Mouse (Mus musculus): Measurements from ENCODE around the gene Prkag2. TPM values are rescaled to one million over a fixed set of nuclear protein-coding genes. Genes with fewer than 3 reads are reported as not detected.

The Prkag2 gene
- polyA plus RNA-seq, 1 experiment from 2014 or later: 38.3 TPM

GRCm38 (mm10) chr5:25075623-25076022 is 24.8 kb downstream of the Prkag2 start:
- Histone ChIP-seq H3K4me1 (replicated peaks; ENCODE audit: control insufficient read depth, insufficient read depth, low read length) (no peaks in the 10 kb centered on the region), H3K27me3 (replicated peaks; ENCODE audit: control insufficient read depth, insufficient read depth, low read length) (no peaks in the 10 kb centered on the region), H3K27ac (ENCODE audit: low read depth, low read length) (no peak overlapping the region), H3K36me3 (ENCODE audit: control insufficient read depth, insufficient read depth) (no peaks in the 10 kb centered on the region), H3K4me3 (ENCODE audit: low read depth, low read length) (no peak overlapping the region), H3K9ac (ENCODE audit: low read depth, low read length) (no peak overlapping the region), H3K9me3 (ENCODE audit: control insufficient read depth) (no peaks in the 10 kb centered on the region), H3K4me2 (replicated peaks; ENCODE audit: low read depth) (no peak overlapping the region)
- no peak for ATAC-seq
- WGBS: 85% methylated on average over 4 of the region's 4 CpGs
- TF ChIP-seq CTCF (IDR thresholded peaks at IDR 0.05; ENCODE audit: low read depth): no peak

GRCm38 (mm10) chr5:25069815-25070214 is 30.6 kb downstream of the Prkag2 start:
- no peak overlapping the region for H3K4me3 ChIP-seq (ENCODE audit: low read depth, low read length)
- no peaks in the 10 kb centered on the region for H3K36me3 ChIP-seq (ENCODE audit: control insufficient read depth, insufficient read depth)
- no peak overlapping the region for H3K4me2 ChIP-seq (replicated peaks; ENCODE audit: low read depth)
- H3K27ac ChIP-seq (ENCODE audit: low read depth, low read length): no peak overlapping the region
- H3K27me3 ChIP-seq (replicated peaks; ENCODE audit: control insufficient read depth, insufficient read depth, low read length): no peaks in the 10 kb centered on the region
- 71% methylated on average over 5 of the region's 5 CpGs for WGBS
- no peak for TF ChIP-seq CTCF (IDR thresholded peaks at IDR 0.05; ENCODE audit: low read depth)
- H3K9me3 ChIP-seq (ENCODE audit: control insufficient read depth): no peaks in the 10 kb centered on the region
- no peak overlapping the region for H3K9ac ChIP-seq (ENCODE audit: low read depth, low read length)
- peaks cover 5% of the 10 kb centered on the region; the same call in 1 of the 2 replicates for H3K4me1 ChIP-seq (replicated peaks; ENCODE audit: control insufficient read depth, insufficient read depth, low read length)
- no peak for ATAC-seq

- no peak overlapping the region for H3K4me2 ChIP-seq (replicated peaks; ENCODE audit: low read depth)
- H3K36me3 ChIP-seq (ENCODE audit: control insufficient read depth, insufficient read depth): no peaks in the 10 kb centered on the region
- no peak overlapping the region for H3K9ac ChIP-seq (ENCODE audit: low read depth, low read length)
- H3K27me3 ChIP-seq (replicated peaks; ENCODE audit: control insufficient read depth, insufficient read depth, low read length): no peaks in the 10 kb centered on the region
- H3K4me3 ChIP-seq (ENCODE audit: low read depth, low read length): no peak overlapping the region
- peaks cover 5% of the 10 kb centered on the region; the same call in 1 of the 2 replicates for H3K4me1 ChIP-seq (replicated peaks; ENCODE audit: control insufficient read depth, insufficient read depth, low read length)
- no peak for TF ChIP-seq CTCF (IDR thresholded peaks at IDR 0.05; ENCODE audit: low read depth)
- no peak for ATAC-seq
- no peak overlapping the region for H3K27ac ChIP-seq (ENCODE audit: low read depth, low read length)
- no peaks in the 10 kb centered on the region for H3K9me3 ChIP-seq (ENCODE audit: control insufficient read depth)
- WGBS: 37% methylated on average over 6 of the region's 6 CpGs
Measured at GRCm38 (mm10) chr5:25067122-25067521, 33.3 kb downstream of the Prkag2 start.

GRCm38 (mm10) chr5:25064270-25065232 is 35.9 kb downstream of the Prkag2 start:
- Histone ChIP-seq H3K27ac (ENCODE audit: low read depth, low read length) (no peak overlapping the region), H3K36me3 (ENCODE audit: control insufficient read depth, insufficient read depth) (no peaks in the 10 kb centered on the region), H3K4me1 (replicated peaks; ENCODE audit: control insufficient read depth, insufficient read depth, low read length) (peaks cover 5% of the 10 kb centered on the region; the same call in 1 of the 2 replicates), H3K4me3 (ENCODE audit: low read depth, low read length) (no peak overlapping the region), H3K27me3 (replicated peaks; ENCODE audit: control insufficient read depth, insufficient read depth, low read length) (no peaks in the 10 kb centered on the region), H3K9me3 (ENCODE audit: control insufficient read depth) (no peaks in the 10 kb centered on the region), H3K4me2 (replicated peaks; ENCODE audit: low read depth) (no peak overlapping the region), H3K9ac (ENCODE audit: low read depth, low read length) (no peak overlapping the region)
- 61% methylated on average over 8 of the region's 8 CpGs for WGBS
- no peak for TF ChIP-seq CTCF (IDR thresholded peaks at IDR 0.05; ENCODE audit: low read depth)
- ATAC-seq: peak; percentile 55

- H3K4me2 ChIP-seq (replicated peaks; ENCODE audit: low read depth): no peak overlapping the region
- WGBS: 41% methylated on average over 17 of the region's 17 CpGs
- no peak overlapping the region for H3K4me3 ChIP-seq (ENCODE audit: low read depth, low read length)
- no peak overlapping the region for H3K27ac ChIP-seq (ENCODE audit: low read depth, low read length)
- H3K27me3 ChIP-seq (replicated peaks; ENCODE audit: control insufficient read depth, insufficient read depth, low read length): no peaks in the 10 kb centered on the region
- H3K4me1 ChIP-seq (replicated peaks; ENCODE audit: control insufficient read depth, insufficient read depth, low read length): peaks cover 5% of the 10 kb centered on the region; the same call in 1 of the 2 replicates
- no peaks in the 10 kb centered on the region for H3K9me3 ChIP-seq (ENCODE audit: control insufficient read depth)
- H3K36me3 ChIP-seq (ENCODE audit: control insufficient read depth, insufficient read depth): no peaks in the 10 kb centered on the region
- no peak overlapping the region for H3K9ac ChIP-seq (ENCODE audit: low read depth, low read length)
- ATAC-seq: no peak
- TF ChIP-seq CTCF (IDR thresholded peaks at IDR 0.05; ENCODE audit: low read depth): no peak
Measured at GRCm38 (mm10) chr5:25062506-25063132, 37.8 kb downstream of the Prkag2 start.

Data from intestine, postnatal 0 days (tissue).